Mouse (Mus musculus) cerebellum, adult 2 months (tissue): ENCODE results near the gene Arv1. TPM values are rescaled to one million over a fixed set of nuclear protein-coding genes. Genes with fewer than 3 reads are reported as not detected.

ENCODE experiments used
- DNase-seq, 2 experiments: peaks; one replicate each; pipeline ENCODE4 v3.0.0; 2021
- H3K27ac ChIP-seq: fragments of 200-500 bp; 2 replicates; pipeline ENCODE4 v1.5.1; 2012; ENCODE audit warnings: low read length, control low read depth, inconsistent platforms; ENCODE audit not compliant: insufficient read depth
- H3K27me3 ChIP-seq: fragments of 200-500 bp; 2 replicates; pipeline ENCODE4 v1.6.1; 2012; ENCODE audit warnings: inconsistent platforms, mild to moderate bottlenecking, low read length, moderate library complexity; ENCODE audit not compliant: control insufficient read depth, insufficient read depth
- H3K4me1 ChIP-seq: fragments of 200-500 bp; 2 replicates; pipeline ENCODE4 v1.6.1; 2011; ENCODE audit warnings: low read length; ENCODE audit not compliant: control insufficient read depth, insufficient read depth
- H3K4me3 ChIP-seq: fragments of 200-500 bp; replicated peaks from 2 replicates; pipeline ENCODE3; 2011; ENCODE audit warnings: mild to moderate bottlenecking, low read depth, low read length, control low read depth; ENCODE audit not compliant: insufficient read depth
- CTCF ChIP-seq: fragments of 200-500 bp; IDR thresholded peaks from 2 replicates; pipeline ENCODE4 v1.5.1; 2011; ENCODE audit warnings: low read depth, mild to moderate bottlenecking, control low read depth, low read length, moderate library complexity, borderline replicate concordance; ENCODE audit not compliant: insufficient read depth
- POLR2A ChIP-seq: fragments of 200-500 bp; IDR thresholded peaks from 2 replicates; pipeline ENCODE4 v1.6.1; 2011; ENCODE audit warnings: low read length, control low read depth, borderline replicate concordance; ENCODE audit not compliant: insufficient read depth
- WGBS: fragments of 180-500 bp; shearing (Covaris S2); methylation state at CpG from one replicate; pipeline ENCODE4 v1.1.7; 2018; 5-methylcytosine and 5-hydroxymethylcytosine counted together
- polyA plus RNA-seq: library from polyadenylated mRNA; depleted of rRNA; stranded (reverse); fragments of >200 nt; gene quantifications from 2 replicates; pipeline ENCODE4 v1.2.3, GENCODE M21; 2012

The Arv1 gene
- polyA plus RNA-seq, 1 experiment = 19.5 TPM

DNA sequence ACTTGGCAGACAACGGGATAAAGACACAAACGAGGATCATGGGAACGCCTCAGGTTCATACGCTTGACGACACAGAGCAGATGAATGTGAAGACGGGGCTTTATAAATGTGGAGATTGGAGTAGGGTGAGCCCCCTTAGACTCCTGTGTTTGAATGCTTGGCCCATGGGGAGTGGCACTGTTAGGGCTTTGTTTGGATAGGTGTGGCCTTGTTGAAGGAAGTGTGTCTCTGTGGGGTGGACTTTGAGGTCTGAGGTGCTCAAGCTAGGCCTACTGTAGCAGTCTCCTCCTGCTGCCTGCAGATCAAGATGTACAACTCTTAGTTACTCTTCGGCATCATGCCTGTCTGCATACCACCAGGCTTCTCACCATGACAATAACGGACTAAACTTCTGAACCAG lies 16.1 kb upstream of the Arv1 start:
- Histone ChIP-seq H3K4me1 (peaks cover 19% of the 10 kb centered on the region), H3K4me3 (no peak overlapping the region), H3K27ac (no peak overlapping the region), H3K27me3 (no peaks in the 10 kb centered on the region)
- DNase-seq = no peak
- TF ChIP-seq POLR2A (no peak), CTCF (no peak)
- WGBS = 96% methylated on average over 8 of the region's 8 CpGs

DNA sequence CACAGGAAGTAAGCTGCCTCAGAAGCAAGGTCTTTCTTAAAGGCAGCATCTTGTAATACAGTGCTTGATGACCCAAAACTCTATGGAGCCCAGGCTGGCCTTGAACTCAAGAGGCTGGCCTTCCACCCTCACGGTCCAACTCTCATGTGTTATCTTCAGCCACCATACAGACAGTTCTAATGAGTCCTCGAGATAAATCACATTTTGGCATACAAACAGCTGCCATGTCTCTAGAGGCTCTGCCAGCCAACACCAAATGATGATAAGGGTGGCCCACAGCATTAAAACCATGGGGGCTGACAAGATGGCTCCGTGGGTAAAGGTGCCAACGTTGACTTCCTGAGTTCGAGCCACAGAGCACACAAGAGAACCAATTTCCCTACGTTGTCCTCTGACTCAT lies 8.7 kb upstream of the Arv1 start:
- 93% methylated on average over 6 of the region's 6 CpGs for WGBS

DNA sequence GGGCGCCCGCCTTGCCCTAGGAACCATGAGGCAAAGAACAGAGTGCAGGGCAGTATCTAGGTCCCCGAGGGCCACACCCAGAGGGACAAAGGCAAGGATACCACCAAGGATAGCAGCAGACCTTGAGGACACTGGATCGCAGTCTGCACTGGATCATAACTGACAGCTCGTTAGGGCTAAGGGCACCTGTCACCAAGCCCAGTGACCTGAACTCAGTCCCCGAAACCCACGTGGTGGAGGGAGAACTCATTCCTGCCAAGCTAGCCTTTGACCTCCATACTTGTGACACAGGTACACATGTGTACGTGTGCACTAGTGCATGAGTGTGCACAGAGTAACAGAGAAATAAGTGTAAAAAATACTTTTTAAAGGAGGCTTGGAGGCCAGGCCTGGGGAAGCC lies 6.2 kb upstream of the Arv1 start:
- no peak overlapping the region for H3K27ac ChIP-seq
- no peak for TF ChIP-seq POLR2A
- no peak for TF ChIP-seq CTCF
- WGBS = 86% methylated on average over 8 of the region's 8 CpGs
- no peak for DNase-seq
- H3K27me3 ChIP-seq = no peaks in the 10 kb centered on the region
- H3K4me1 ChIP-seq = peaks cover 5% of the 10 kb centered on the region; the same call in 1 of the 2 replicates
- H3K4me3 ChIP-seq = no peak overlapping the region

More for the DNA sequence above, 8.7 kb upstream of the Arv1 start:
- TF ChIP-seq POLR2A (no peak), CTCF (no peak)
- no peak overlapping the region for H3K27ac ChIP-seq
- H3K4me3 ChIP-seq = no peak overlapping the region
- no peak for DNase-seq
- no peaks in the 10 kb centered on the region for H3K4me1 ChIP-seq
- no peaks in the 10 kb centered on the region for H3K27me3 ChIP-seq

DNA sequence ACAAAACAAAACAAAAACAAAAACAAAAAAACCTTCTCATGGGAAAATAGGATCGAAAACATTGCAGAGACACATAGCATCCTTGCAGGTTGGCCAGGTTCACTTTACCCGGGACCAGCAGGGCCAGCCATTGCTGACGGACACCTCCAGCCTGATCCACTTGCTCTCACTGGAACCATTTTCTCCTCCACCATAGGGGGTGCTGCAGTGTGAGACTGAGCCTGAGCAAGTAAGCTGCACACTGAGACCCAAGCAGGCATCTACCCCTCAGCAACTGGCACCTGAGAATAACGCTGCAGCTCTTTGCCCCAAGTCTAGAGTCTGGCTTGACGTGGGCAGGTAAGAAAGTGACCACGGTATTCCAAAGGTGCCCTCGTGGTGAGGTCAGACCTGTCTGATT lies 1.8 kb upstream of the Arv1 start:
- no peaks in the 10 kb centered on the region for H3K27me3 ChIP-seq
- H3K4me1 ChIP-seq = peaks cover 15% of the 10 kb centered on the region; the same call in 1 of the 2 replicates
- 71% methylated on average over 7 of the region's 7 CpGs for WGBS
- H3K27ac ChIP-seq = no peak overlapping the region
- no peak overlapping the region for H3K4me3 ChIP-seq
- no peak for DNase-seq
- TF ChIP-seq POLR2A (no peak), CTCF (peak; percentile 3; the same call in 1 of the 2 replicates)

DNA sequence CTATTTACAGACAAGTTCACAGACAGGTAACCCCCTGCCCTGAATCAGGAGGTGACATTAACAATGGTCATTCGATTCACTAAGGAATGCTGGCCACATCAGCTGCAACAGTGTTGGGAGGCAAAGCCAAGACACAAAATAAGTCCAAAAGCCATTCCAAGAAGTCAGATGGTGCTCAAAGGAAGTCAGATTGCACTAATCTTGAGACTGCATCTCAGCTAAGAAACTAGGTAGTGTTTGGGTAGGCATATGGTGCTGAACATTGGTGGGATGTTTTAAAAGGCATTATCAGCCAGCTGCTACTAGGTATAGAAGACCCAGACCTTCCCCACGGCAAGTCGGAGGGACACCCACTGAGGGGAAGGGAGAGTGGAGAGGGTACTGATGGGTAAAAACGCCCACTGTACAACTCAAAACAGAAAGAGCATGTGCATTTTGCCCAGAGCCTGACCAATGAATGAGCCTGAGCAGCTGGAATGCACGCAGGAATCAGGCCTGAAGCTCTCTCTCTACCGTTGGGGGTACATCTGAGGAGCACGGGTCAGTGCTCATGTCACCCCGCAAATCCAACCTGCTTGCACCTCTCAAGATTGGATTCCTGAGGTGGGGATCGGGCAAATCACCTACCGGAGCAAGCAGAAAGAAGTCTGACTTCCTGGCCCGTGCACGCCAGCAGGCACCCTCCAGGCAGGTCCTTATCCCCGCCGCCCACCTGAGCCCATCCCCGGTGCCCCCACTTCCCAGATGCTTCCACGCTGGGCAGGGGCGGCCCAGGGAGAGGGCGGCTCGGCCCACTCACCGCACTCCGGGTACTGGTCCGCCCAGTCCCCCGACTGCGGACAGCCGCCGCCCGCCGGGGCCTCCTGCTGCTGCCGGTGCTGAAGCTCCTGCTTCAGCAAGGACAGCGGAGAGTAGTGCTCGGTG lies 739 bp upstream of the Arv1 start:
- Histone ChIP-seq H3K27me3 (no peaks in the 10 kb centered on the region), H3K27ac (no peak overlapping the region), H3K4me1 (peaks cover 15% of the 10 kb centered on the region; the same call in 1 of the 2 replicates), H3K4me3 (peak overlapping the region; percentile 89)
- TF ChIP-seq CTCF (no peak), POLR2A (no peak)
- 2% methylated on average over 31 of the region's 31 CpGs for WGBS
- peak in 1 of 2 experiments; percentile 17 for DNase-seq

DNA sequence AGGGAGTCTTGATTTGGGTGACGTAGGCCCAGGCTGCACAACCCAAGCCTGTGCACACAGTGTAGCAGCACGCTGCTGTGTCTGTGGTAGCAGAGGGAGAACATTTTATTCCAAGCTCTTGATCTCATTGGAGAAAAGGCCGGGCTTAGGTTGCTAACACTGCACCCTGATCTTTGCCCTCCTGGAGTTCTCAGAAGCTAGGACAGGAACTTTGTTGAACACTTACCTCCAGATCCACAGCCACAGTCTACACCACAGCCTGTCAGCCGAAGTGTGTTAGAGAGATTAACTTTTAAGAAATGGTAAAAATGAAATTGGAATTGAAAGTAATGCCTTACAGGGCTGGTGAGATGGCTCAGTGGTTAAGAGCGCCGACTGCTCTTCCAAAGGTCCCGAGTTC lies 2.4 kb downstream of the Arv1 start:
- Histone ChIP-seq H3K4me1 (peaks cover 15% of the 10 kb centered on the region; the same call in 1 of the 2 replicates), H3K4me3 (no peak overlapping the region), H3K27me3 (no peaks in the 10 kb centered on the region), H3K27ac (no peak overlapping the region)
- DNase-seq = no peak
- WGBS = 94% methylated on average over 7 of the region's 7 CpGs
- TF ChIP-seq POLR2A = no peak
- TF ChIP-seq CTCF = no peak

DNA sequence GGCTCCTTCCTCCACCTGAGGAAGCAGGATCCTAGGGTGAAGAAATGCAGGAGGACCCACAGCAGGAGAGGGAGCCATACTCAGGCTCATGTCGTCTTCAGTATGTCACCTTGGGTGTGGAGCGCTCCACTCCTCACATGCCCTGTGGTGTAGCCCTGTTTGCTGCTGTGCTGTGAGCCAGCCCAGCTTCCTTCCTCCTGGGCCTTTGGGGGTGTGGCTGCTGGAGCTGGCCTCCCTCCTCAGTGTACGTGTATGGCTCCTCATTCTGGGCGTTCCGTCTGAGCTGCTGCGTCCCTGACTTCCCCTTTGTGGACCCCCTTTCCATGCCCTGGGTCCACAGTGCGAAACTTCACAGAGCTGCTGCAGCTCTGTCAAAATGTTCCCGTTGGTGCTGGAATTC lies 10.9 kb downstream of the Arv1 start:
- TF ChIP-seq POLR2A = no peak
- no peak for TF ChIP-seq CTCF
- 88% methylated on average over 8 of the region's 8 CpGs for WGBS
- Histone ChIP-seq H3K27ac (no peak overlapping the region), H3K4me1 (no peaks in the 10 kb centered on the region), H3K27me3 (no peaks in the 10 kb centered on the region), H3K4me3 (no peak overlapping the region)
- DNase-seq = no peak

DNA sequence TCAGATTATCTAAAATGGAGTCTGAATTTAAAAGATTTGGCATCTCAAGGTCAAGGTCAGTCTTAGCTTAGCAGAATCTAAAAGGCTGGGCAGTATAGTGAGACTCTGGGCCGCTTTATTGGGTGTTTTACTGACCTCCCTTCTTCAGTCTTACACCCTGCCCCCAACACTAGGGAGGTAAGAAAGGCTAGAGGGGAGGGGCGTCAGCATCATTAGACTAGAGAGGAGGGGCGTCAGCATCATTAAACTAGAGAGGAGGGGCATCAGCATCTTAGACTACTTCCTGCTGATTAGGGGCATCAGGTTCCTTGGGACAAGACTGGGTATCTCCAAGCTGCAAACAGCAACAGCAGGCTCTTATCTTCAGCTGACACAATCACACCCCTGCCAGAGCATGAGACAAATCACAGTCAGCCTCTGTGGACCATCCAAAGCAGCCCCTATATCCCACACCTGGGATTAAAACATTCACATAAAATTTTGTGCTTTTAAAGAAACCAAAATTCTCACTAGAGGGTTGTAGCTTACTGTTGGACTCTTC lies 13.5 kb downstream of the Arv1 start:
- Histone ChIP-seq H3K27me3 (no peaks in the 10 kb centered on the region), H3K4me1 (no peaks in the 10 kb centered on the region), H3K27ac (no peak overlapping the region), H3K4me3 (no peak overlapping the region)
- no peak for TF ChIP-seq POLR2A
- TF ChIP-seq CTCF = no peak
- no peak for DNase-seq
- WGBS = 74% methylated on average over 3 of the region's 3 CpGs
